Mouse (Mus musculus) layer of hippocampus, postnatal 36 days (tissue): ENCODE measurements around the gene Rnf166. TPM values are rescaled to one million over a fixed set of nuclear protein-coding genes. Genes with fewer than 3 reads are reported as not detected.

ENCODE experiments used
- microRNA-seq, 2 experiments: library from miRNA; unstranded; fragments of <30 nt; microRNA quantifications; one replicate each; pipeline ENCODE4 v1.2.0; 2021
- total RNA-seq, 2 experiments: library from RNA; stranded (reverse); gene quantifications; 2 replicates each; pipeline ENCODE4 v1.2.3; 2021

Rnf166 gene
- total RNA-seq, 2 experiments from 2014 or later = 31.8 to 36.3 TPM

Small RNA genes within 50 kb of the gene (microRNA-seq; reads per million reads assigned to microRNA genes)
- gene Gm24366 = 0 reads per million in 2 experiments

Other genes starting within 250 kb of the Rnf166 start
- 10 to 100 TPM; 34.7 to 36.9 TPM for gene Zfpm1, start 193.9 kb downstream of the Rnf166 start, total RNA-seq
- under 1 TPM; 0.52 to 0.56 TPM for gene Trhr2, start 115.3 kb downstream of the Rnf166 start, total RNA-seq
- gene Zc3h18, start 99.5 kb downstream of the Rnf166 start, total RNA-seq = 10 to 100 TPM; 38.9 to 39.1 TPM
- gene Il17c, start 54.0 kb downstream of the Rnf166 start, total RNA-seq = not detected
- gene Cyba, start 43.1 kb downstream of the Rnf166 start, total RNA-seq = 10 to 100 TPM; 10.0 to 10.2 TPM
- gene Mvd, start 32.6 kb downstream of the Rnf166 start, total RNA-seq = 10 to 100 TPM; 19.1 to 20.6 TPM
- not detected for gene Snai3, start 15.3 kb downstream of the Rnf166 start, total RNA-seq
- gene Ctu2, start 79 bp upstream of the Rnf166 start, total RNA-seq = 10 to 100 TPM; 16.6 to 21.7 TPM
- gene Piezo1, start 75.3 kb upstream of the Rnf166 start, total RNA-seq = 1 to 10 TPM; 3.1 to 4.4 TPM
- 1 to 10 TPM; 1.4 to 1.9 TPM for gene Cdt1, start 92.0 kb upstream of the Rnf166 start, total RNA-seq
- 10 to 100 TPM; 61.5 to 65.4 TPM for gene Aprt, start 100.8 kb upstream of the Rnf166 start, total RNA-seq
- 10 to 100 TPM in 1 of 2 experiments, 1 to 10 TPM in 1; 9.5 to 11.4 TPM for gene Galns, start 135.4 kb upstream of the Rnf166 start, total RNA-seq
- 10 to 100 TPM; 79.1 to 87.3 TPM for gene Trappc2l, start 135.6 kb upstream of the Rnf166 start, total RNA-seq
- gene Pabpn1l, start 146.7 kb upstream of the Rnf166 start, total RNA-seq = under 1 TPM in 1 of 2 experiments, not detected in 1; 0.35 TPM
- 10 to 100 TPM; 47.2 to 50.2 TPM for gene Cbfa2t3, start 223.0 kb upstream of the Rnf166 start, total RNA-seq